Mouse (Mus musculus): ENCODE measurements around the gene Ciao2b. TPM values are rescaled to one million over a fixed set of nuclear protein-coding genes. Genes with fewer than 3 reads are reported as not detected.
A peak's percentile ranks its signal among the peaks of the same experiment; 100 is the strongest.
"Not testable (repeated sequence)": the region's sequence is repeated elsewhere in the genome, so short reads cannot be mapped to it uniquely, and the experiment has no call there.

Ciao2b gene
- 95.6 and 105 TPM in 2 replicates for polyA plus RNA-seq (2016; fragmentation: Nextera tagmentation; extraction: Ambion mirVana)

GRCm38 (mm10) chr8:104641426-104642323 lies at the start of gene Ciao2b:
Gene Ciao2b, minus strand, starts transcription at chr8:104641965.
- WGBS: under 1% methylated on average over 66 of the region's 66 CpGs
- peak within 1 kb of the TSS; percentile 85 for H3K27ac ChIP-seq

GRCm38 (mm10) chr8:104688433-104688832 lies 46.7 kb upstream of the Ciao2b start:
- WGBS: 72% methylated on average over 4 of the region's 4 CpGs
- H3K27me3 ChIP-seq (ENCODE audit: low read depth, poor library complexity, severe bottlenecking): no peaks in the 10 kb centered on the region
- no peak overlapping the region for H3K27ac ChIP-seq
- no peak for DNase-seq (ENCODE audit: low spot score)
- H3K4me1 ChIP-seq: no peaks in the 10 kb centered on the region
- H3K9me3 ChIP-seq (replicated peaks): no peaks in the 10 kb centered on the region
- H3K4me3 ChIP-seq: no peak overlapping the region
- no peaks in the 10 kb centered on the region for H3K36me3 ChIP-seq

More at GRCm38 (mm10) chr8:104641426-104642323, at the start of gene Ciao2b:
- Histone ChIP-seq H3K36me3 (peaks cover 28% of the 10 kb centered on the region), H3K4me3 (peak within 1 kb of the TSS; percentile 88), H3K27me3 (ENCODE audit: low read depth, poor library complexity, severe bottlenecking) (no peaks in the 10 kb centered on the region), H3K4me1 (peaks cover 17% of the 10 kb centered on the region), H3K9me3 (replicated peaks) (no peaks in the 10 kb centered on the region)
- peak; percentile 89 for DNase-seq (ENCODE audit: low spot score)

DNA sequence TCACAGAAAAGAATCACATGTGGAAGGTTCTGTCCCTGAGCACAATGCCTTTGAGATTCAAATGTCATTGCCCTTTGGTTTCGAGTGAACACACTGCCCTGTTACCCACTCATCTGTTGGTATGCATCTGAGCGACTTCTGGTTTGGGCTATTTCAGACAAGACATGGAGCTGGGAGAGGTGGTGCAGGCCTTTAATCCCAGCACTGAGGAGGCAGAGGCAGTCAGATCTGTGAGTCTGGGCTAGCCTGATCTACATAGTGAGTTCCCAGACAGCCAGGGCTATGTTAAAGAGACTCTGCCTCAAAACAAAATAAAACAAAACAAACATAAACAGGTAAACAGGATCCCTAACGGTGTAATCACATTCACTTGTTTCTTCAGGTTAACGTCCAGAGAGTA lies 13.8 kb upstream of the Ciao2b start:
- WGBS: 82% methylated on average over 4 of the region's 4 CpGs
- Histone ChIP-seq H3K9me3 (replicated peaks) (no peaks in the 10 kb centered on the region), H3K4me3 (no peak overlapping the region), H3K27me3 (ENCODE audit: low read depth, poor library complexity, severe bottlenecking) (no peaks in the 10 kb centered on the region), H3K36me3 (no peaks in the 10 kb centered on the region), H3K4me1 (no peaks in the 10 kb centered on the region), H3K27ac (no peak overlapping the region)
- DNase-seq (ENCODE audit: low spot score): no peak

- no peaks in the 10 kb centered on the region for H3K27me3 ChIP-seq (ENCODE audit: low read depth, poor library complexity, severe bottlenecking)
- 9% methylated on average over 3 of the region's 3 CpGs for WGBS
- no peak overlapping the region for H3K4me3 ChIP-seq
- H3K9me3 ChIP-seq (replicated peaks): no peaks in the 10 kb centered on the region
- H3K36me3 ChIP-seq: no peaks in the 10 kb centered on the region
- H3K27ac ChIP-seq: no peak overlapping the region
- no peaks in the 10 kb centered on the region for H3K4me1 ChIP-seq
- DNase-seq (ENCODE audit: low spot score): peak; percentile 58
Measured at GRCm38 (mm10) chr8:104654984-104655383, 13.2 kb upstream of the Ciao2b start.

DNA sequence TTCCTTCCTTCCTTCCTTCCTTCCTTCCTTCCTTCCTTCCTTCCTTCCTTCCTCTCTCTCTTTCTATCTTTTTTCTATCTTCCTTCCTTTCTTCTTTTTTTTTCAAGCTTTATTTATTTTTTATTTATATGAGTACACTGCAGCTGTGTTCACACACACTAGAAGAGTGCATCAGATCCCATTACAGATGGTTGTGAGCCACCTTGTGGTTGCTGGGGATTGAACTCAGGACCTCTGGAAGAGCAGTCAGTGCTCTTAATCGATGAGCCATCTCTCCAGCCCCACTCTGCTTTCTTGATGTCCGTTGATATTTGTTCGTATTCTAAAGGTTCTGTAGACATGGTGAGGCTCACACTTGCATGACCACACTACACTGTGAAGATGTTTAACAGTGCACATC lies 2.4 kb upstream of the Ciao2b start:
- not testable (repeated sequence) for H3K9me3 ChIP-seq (replicated peaks); H3K27me3 ChIP-seq (ENCODE audit: low read depth, poor library complexity, severe bottlenecking); H3K36me3 ChIP-seq; H3K27ac ChIP-seq; H3K4me3 ChIP-seq; DNase-seq (ENCODE audit: low spot score)
- WGBS: 68% methylated on average over 3 of the region's 3 CpGs
- peaks cover 17% of the 10 kb centered on the region for H3K4me1 ChIP-seq

DNA sequence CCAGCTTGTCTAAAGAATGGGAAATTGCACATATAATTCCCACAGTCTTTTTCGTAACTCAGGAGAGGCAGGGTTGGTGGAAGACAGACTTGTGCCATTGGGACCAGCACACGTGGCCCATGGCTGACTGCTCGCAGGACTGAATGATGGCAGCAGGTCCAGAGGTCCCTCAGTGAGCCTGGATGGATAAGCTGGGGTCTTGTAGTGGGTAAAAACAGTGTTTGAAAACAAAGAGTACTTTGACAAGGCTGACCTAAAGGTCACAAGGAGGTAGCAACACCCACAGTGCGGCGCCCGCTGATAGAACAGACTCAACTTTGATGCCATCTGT lies 524 bp upstream of the Ciao2b start:
- H3K27me3 ChIP-seq (ENCODE audit: low read depth, poor library complexity, severe bottlenecking): no peaks in the 10 kb centered on the region
- H3K9me3 ChIP-seq (replicated peaks): no peaks in the 10 kb centered on the region
- DNase-seq (ENCODE audit: low spot score): no peak
- H3K4me1 ChIP-seq: peaks cover 17% of the 10 kb centered on the region
- H3K4me3 ChIP-seq: peak overlapping the region; percentile 88
- H3K27ac ChIP-seq: peak overlapping the region; percentile 85
- WGBS: 79% methylated on average over 6 of the region's 6 CpGs
- H3K36me3 ChIP-seq: peaks cover 27% of the 10 kb centered on the region

DNA sequence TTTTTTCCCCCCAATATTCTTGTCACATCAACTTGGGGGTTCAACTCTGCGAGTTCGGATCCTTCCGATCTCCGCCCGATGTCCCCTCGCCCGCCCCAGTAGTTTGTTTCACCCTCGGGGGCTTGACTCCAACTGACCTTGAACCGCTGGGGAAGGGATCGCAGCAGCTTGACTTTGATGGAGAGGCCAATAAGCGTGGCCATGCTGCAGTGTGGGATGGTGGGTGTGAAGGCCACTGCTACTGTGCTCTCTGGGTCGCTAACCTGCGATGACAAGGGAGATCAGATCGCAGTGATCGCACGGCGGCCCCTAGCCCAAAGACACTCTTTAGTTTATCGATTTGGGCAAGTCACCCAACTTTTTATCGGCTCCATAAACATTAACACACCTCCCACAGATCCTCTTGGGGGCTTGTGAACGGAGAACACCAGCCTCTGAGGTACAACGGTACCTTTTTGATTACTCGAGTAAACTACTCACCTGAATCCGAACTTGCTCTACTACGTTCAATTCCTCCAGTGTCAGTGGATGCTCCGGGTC lies 864 bp downstream of the Ciao2b start:
- 11% methylated on average over 25 of the region's 25 CpGs for WGBS
- Histone ChIP-seq H3K27ac (peak overlapping the region; percentile 85), H3K4me1 (peaks cover 17% of the 10 kb centered on the region), H3K4me3 (peak overlapping the region; percentile 88), H3K36me3 (peaks cover 30% of the 10 kb centered on the region), H3K27me3 (ENCODE audit: low read depth, poor library complexity, severe bottlenecking) (no peaks in the 10 kb centered on the region), H3K9me3 (replicated peaks) (no peaks in the 10 kb centered on the region)
- DNase-seq (ENCODE audit: low spot score): no peak

DNA sequence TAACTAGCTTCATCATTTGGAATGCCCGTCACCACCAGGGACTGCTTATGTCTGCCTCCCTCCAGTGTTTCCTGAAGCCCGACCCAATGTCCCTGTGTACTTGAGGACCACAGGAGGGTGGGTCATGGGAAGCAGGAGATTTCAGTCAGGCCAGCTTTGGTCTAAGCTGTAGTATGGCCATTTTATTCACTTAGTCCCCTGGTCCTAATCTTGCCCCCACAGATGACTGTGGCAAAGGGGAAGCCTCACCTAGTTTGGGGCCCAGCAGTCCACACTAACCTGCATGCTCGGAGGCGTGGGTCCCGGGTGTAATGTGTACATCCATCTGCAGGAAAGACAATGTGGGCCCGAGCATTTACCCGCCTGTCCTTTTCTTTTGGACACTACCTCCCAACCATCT lies 1.5 kb downstream of the Ciao2b start:
- Histone ChIP-seq H3K4me1 (peaks cover 17% of the 10 kb centered on the region), H3K36me3 (peaks cover 37% of the 10 kb centered on the region), H3K27me3 (ENCODE audit: low read depth, poor library complexity, severe bottlenecking) (no peaks in the 10 kb centered on the region), H3K9me3 (replicated peaks) (no peaks in the 10 kb centered on the region), H3K27ac (no peak overlapping the region), H3K4me3 (peak overlapping the region; percentile 88)
- 89% methylated on average over 7 of the region's 7 CpGs for WGBS
- no peak for DNase-seq (ENCODE audit: low spot score)

- WGBS: 92% methylated on average over 6 of the region's 6 CpGs
- Histone ChIP-seq H3K4me1 (peaks cover 22% of the 10 kb centered on the region), H3K27me3 (ENCODE audit: low read depth, poor library complexity, severe bottlenecking) (no peaks in the 10 kb centered on the region), H3K4me3 (no peak overlapping the region), H3K9me3 (replicated peaks) (no peaks in the 10 kb centered on the region), H3K27ac (no peak overlapping the region), H3K36me3 (peaks cover 42% of the 10 kb centered on the region)
- no peak for DNase-seq (ENCODE audit: low spot score)
Measured at GRCm38 (mm10) chr8:104638010-104638409, 3.8 kb downstream of the Ciao2b start.

GRCm38 (mm10) chr8:104635004-104635710 lies 6.6 kb downstream of the Ciao2b start:
- Histone ChIP-seq H3K27ac (no peak overlapping the region), H3K9me3 (replicated peaks) (no peaks in the 10 kb centered on the region), H3K36me3 (peaks cover 41% of the 10 kb centered on the region), H3K4me3 (no peak overlapping the region), H3K27me3 (ENCODE audit: low read depth, poor library complexity, severe bottlenecking) (peaks cover 19% of the 10 kb centered on the region), H3K4me1 (peaks cover 35% of the 10 kb centered on the region)
- no peak for DNase-seq (ENCODE audit: low spot score)
- 91% methylated on average over 3 of the region's 3 CpGs for WGBS

DNA sequence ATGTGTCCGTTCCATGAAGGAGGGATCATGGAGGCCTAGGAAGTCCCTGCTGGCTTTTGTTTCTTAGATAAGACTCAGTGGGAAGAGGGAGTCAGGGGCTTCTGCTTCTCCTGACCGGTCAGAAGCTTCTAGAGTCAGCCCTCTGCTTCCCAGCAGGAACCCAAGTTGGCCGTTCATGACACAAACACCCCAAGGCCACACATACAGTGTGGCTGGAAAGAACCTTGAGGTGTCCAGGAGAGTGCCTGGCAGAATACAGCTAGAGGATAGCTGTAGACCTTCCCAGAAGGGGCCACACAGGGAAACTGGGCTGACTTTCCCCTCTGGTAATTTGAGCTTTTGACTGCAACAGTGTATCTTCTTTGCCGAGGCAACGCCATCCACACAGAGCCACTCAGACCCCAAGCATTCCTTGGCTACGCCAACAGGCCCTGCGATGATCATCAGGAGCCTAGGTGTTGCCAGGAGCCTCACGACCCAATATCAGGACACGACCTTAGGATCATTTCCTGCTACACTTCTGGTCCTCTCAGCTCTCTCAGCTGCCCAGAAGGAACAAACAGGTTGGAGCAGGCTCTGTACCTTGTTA lies 8.5 kb downstream of the Ciao2b start:
- H3K36me3 ChIP-seq: peaks cover 25% of the 10 kb centered on the region
- H3K4me1 ChIP-seq: peaks cover 34% of the 10 kb centered on the region
- no peak for DNase-seq (ENCODE audit: low spot score)
- H3K27me3 ChIP-seq (ENCODE audit: low read depth, poor library complexity, severe bottlenecking): peaks cover 38% of the 10 kb centered on the region
- no peak overlapping the region; the same call in 1 of the 2 replicates for H3K27ac ChIP-seq
- no peak overlapping the region for H3K4me3 ChIP-seq
- WGBS: 48% methylated on average over 9 of the region's 9 CpGs
- H3K9me3 ChIP-seq (replicated peaks): no peaks in the 10 kb centered on the region

GRCm38 (mm10) chr8:104632486-104632885 lies 9.3 kb downstream of the Ciao2b start:
- Histone ChIP-seq H3K27me3 (ENCODE audit: low read depth, poor library complexity, severe bottlenecking) (peaks cover 40% of the 10 kb centered on the region), H3K9me3 (replicated peaks) (no peaks in the 10 kb centered on the region)
- WGBS: 71% methylated on average over 6 of the region's 6 CpGs

More at GRCm38 (mm10) chr8:104632486-104632885, 9.3 kb downstream of the Ciao2b start:
- no peak overlapping the region for H3K4me3 ChIP-seq
- no peak for DNase-seq (ENCODE audit: low spot score)
- H3K36me3 ChIP-seq: peaks cover 17% of the 10 kb centered on the region
- H3K4me1 ChIP-seq: peaks cover 34% of the 10 kb centered on the region
- peak overlapping the region; percentile 73; the same call in 1 of the 2 replicates for H3K27ac ChIP-seq
